Mouse (Mus musculus) liver, embryonic 14.5 days (tissue): ENCODE data around the gene Timeless. TPM values are rescaled to one million over a fixed set of nuclear protein-coding genes. Genes with fewer than 3 reads are reported as not detected.

Experiments used
- ATAC-seq: fragments of 200-750 bp; cut with Nextera tagmentation; 2 replicates; pipeline ENCODE4 v1.8.0; 2017; ENCODE audit warnings: moderate number of reproducible peaks, mild to moderate bottlenecking, moderate library complexity; ENCODE audit not compliant: insufficient read depth
- DNase-seq, 3 experiments: peaks; one replicate each; pipeline ENCODE4 v3.0.0-alpha.2; 2012 to 2013; ENCODE audit warnings: low read depth in 3 of 3, low spot score in 3 of 3
- H3K27ac ChIP-seq: fragments of 300-500 bp; sonication (generic); 2 replicates; pipeline ENCODE4 v1.5.1; 2014; ENCODE audit warnings: moderate library complexity, mild to moderate bottlenecking, control low read depth, inconsistent platforms
- H3K27me3 ChIP-seq: fragments of 300-500 bp; sonication (generic); 2 replicates; pipeline ENCODE4 v1.6.1; 2014; ENCODE audit warnings: mild to moderate bottlenecking, low read length, moderate library complexity; ENCODE audit not compliant: control insufficient read depth, insufficient read depth
- H3K36me3 ChIP-seq: fragments of 300-500 bp; sonication (generic); replicated peaks from 2 replicates; pipeline ENCODE4 v1.6.1; 2014; ENCODE audit warnings: low read depth; ENCODE audit not compliant: control insufficient read depth, insufficient read depth
- H3K4me1 ChIP-seq, 2 experiments: fragments of 200-500 bp in 1 of 2; fragments of 300-500 bp in 1 of 2; sonication (generic) in 1 of 2; replicated peaks; 2 replicates each; pipeline ENCODE4 v1.6.1; 2012 to 2014; ENCODE audit warnings: antibody characterized with exemption in 1 of 2, inconsistent platforms in 1 of 2, low read length in 1 of 2; ENCODE audit not compliant: control insufficient read depth in 2 of 2, insufficient read depth in 2 of 2
- H3K4me2 ChIP-seq: fragments of 300-500 bp; sonication (generic); 2 replicates; pipeline ENCODE4 v1.6.1; 2014; ENCODE audit warnings: low read depth, mild to moderate bottlenecking, control low read depth, moderate library complexity
- H3K4me3 ChIP-seq, 2 experiments: fragments of 200-500 bp in 1 of 2; fragments of 300-500 bp in 1 of 2; sonication (generic) in 1 of 2; 2 replicates each; pipeline ENCODE4 v1.5.1; 2012 to 2014; ENCODE audit warnings: low read depth in 2 of 2, low read length in 2 of 2, mild to moderate bottlenecking in 2 of 2, control low read depth in 1 of 2, inconsistent platforms in 1 of 2, moderate library complexity in 1 of 2; ENCODE audit not compliant: insufficient read depth in 1 of 2
- H3K9ac ChIP-seq: fragments of 300-500 bp; sonication (generic); replicated peaks from 2 replicates; pipeline ENCODE4 v1.6.1; 2014; ENCODE audit warnings: mild to moderate bottlenecking, control low read depth, moderate library complexity
- H3K9me3 ChIP-seq: fragments of 300-500 bp; sonication (generic); 2 replicates; pipeline ENCODE4 v1.6.1; 2016; ENCODE audit warnings: low read length, mixed read lengths; ENCODE audit not compliant: control insufficient read depth
- CTCF ChIP-seq: IDR thresholded peaks from 2 replicates; pipeline ENCODE4 v1.5.1; 2016; ENCODE audit warnings: antibody characterized with exemption, low read depth, control low read depth
- EP300 ChIP-seq: IDR thresholded peaks from 2 replicates; pipeline ENCODE4 v1.6.1; 2016; ENCODE audit warnings: antibody characterized with exemption, low read depth
- WGBS: fragments of 180-500 bp; shearing (Covaris S2); extraction: QIAGEN DNeasy Blood & Tissue Kit; methylation state at CpG from one replicate; pipeline ENCODE4 v1.1.7; 2014; ENCODE audit not compliant: insufficient replicate concordance; 5-methylcytosine and 5-hydroxymethylcytosine counted together
- polyA plus RNA-seq, 2 experiments: library from polyadenylated mRNA; depleted of rRNA in 1 of 2; stranded (reverse) in 1 of 2; unstranded in 1 of 2; fragments of >200 nt; fragmentation: Nextera tagmentation in 1 of 2; extraction: Ambion mirVana in 1 of 2; gene quantifications; 2 replicates each; pipeline versions ENCODE4 v1.2.1 to v1.2.3; 2012 to 2014

The Timeless gene
- polyA plus RNA-seq, 2 experiments = 12.9 to 23.4 TPM

DNA sequence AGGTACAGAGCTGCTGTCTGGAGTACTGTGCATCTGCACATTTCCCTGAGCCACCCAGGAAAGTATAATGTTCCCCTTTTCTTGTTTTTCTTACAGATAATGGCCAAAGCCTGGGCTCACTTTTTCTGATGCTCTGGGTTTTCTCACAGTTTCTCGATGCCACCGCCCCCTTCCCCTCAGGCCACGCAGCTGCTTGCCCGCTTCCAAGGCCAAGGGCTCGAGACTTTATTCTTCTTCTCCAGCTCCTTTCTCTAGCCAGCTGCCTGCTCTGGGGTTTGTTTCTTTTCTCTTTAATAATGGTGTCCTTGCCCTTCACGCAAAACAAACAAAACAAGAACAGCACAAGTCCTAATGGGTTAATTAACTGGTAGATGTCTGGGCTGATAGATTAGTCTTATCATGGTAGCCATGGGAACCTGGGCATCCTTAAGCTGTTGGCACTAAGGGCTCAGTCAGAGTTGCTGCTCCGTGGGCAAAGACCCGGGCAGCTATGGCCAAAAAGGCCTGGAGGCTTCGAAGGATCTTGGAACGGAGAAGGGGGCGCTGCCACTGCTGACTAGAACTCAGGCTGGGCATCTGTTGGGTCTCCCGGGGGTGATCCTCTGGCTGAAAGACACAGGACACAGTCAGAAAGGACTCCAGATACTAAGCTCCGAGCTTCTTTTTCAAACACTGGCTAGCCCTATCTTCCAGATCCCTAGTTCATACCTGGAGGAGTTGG is 64.7 kb downstream of the Timeless start:
- Histone ChIP-seq H3K4me3 (no peak overlapping the region), H3K9ac (no peak overlapping the region), H3K9me3 (no peaks in the 10 kb centered on the region), H3K27ac (no peak overlapping the region), H3K4me1 (no peaks in the 10 kb centered on the region; a peak in 1 of 4 replicates), H3K36me3 (0 out of 2 replicates have a peak, but pooled peaks cover 1% of the 10 kb centered on the region), H3K27me3 (no peaks in the 10 kb centered on the region), H3K4me2 (no peak overlapping the region)
- DNase-seq (no peak), ATAC-seq (no peak)
- 70% methylated on average over 13 of the region's 13 CpGs for WGBS
- TF ChIP-seq CTCF = no peak
- TF ChIP-seq EP300 = no peak

DNA sequence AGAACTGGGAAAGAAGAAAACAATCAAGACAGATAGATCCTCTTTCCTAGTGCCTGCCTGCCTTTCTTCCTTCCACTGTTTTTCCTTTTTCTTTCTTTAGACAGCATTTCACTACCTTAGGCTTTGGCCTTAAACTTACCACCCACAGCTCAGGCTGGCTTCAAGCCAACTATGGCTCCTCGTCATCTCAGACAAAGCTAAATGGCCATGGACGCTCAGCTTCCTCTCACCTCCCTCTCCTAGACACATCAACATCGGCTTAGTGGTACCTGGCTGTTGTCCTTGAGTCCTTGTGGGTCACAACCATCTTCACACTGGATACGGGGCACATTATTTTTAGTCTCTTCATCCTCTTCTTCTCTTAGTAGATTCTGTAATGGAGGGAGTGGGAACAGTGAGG is 65.4 kb downstream of the Timeless start:
- TF ChIP-seq EP300 = no peak
- no peak for TF ChIP-seq CTCF
- H3K4me3 ChIP-seq = no peak overlapping the region
- no peak overlapping the region for H3K9ac ChIP-seq
- no peaks in the 10 kb centered on the region for H3K36me3 ChIP-seq
- DNase-seq (no peak), ATAC-seq (no peak)
- H3K27me3 ChIP-seq = no peaks in the 10 kb centered on the region
- H3K27ac ChIP-seq = no peak overlapping the region
- no peaks in the 10 kb centered on the region for H3K9me3 ChIP-seq
- no peak overlapping the region for H3K4me2 ChIP-seq
- peaks cover under 1 to 1% of the 10 kb centered on the region in 2 experiments; a peak in 2 of 4 replicates for H3K4me1 ChIP-seq
- WGBS = 63% methylated on average over 4 of the region's 4 CpGs

DNA sequence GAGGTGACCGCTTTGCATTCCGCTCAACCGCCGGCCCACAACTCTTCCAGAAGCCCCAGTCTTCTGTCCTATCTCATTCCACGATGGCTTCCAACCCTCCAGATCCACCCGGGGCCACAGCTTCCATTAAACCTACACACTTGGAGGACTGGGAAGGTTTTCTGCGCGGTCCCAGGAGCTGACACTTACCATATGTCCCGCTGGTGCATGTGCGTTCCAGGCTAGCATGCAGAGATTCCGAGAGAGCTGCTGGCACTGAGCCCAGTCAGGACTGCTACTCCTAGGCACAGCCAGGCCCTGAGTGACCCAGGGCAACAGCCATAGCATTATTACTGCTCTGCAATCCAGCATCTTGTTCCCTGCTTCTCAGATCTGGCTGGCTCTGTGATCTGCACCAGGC is 65.8 kb downstream of the Timeless start:
- no peak for DNase-seq
- no peak overlapping the region for H3K4me3 ChIP-seq
- ATAC-seq = no peak
- peaks cover 4 to 5% of the 10 kb centered on the region in 2 experiments; a peak in 3 of 4 replicates for H3K4me1 ChIP-seq
- no peaks in the 10 kb centered on the region for H3K36me3 ChIP-seq
- H3K9ac ChIP-seq = no peak overlapping the region
- no peaks in the 10 kb centered on the region for H3K9me3 ChIP-seq
- TF ChIP-seq CTCF (no peak), EP300 (no peak)
- no peak overlapping the region for H3K27ac ChIP-seq
- no peaks in the 10 kb centered on the region for H3K27me3 ChIP-seq
- 80% methylated on average over 11 of the region's 11 CpGs for WGBS
- no peak overlapping the region for H3K4me2 ChIP-seq

DNA sequence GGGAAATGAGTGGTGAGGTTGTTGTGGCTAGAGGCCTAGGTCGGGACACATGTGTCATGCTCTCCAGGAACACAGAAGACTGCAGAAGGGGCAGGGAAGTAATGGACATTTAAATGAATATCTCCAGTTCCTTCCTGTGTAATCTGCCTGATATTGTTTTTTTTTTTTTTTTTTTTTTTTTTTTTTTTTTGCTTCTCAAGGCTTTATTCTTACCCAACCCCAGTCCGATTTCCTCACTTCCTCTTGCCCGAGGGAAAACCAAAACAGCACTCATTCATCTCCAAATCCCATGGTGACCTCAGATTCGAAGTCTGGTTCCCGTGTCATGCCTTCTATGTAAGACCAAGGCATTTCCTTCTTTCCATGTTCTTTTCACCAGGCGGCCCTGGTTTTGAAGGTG is 66.4 kb downstream of the Timeless start:
- TF ChIP-seq EP300 (no peak), CTCF (no peak)
- Histone ChIP-seq H3K9ac (no peak overlapping the region), H3K4me1 (peaks cover 4 to 5% of the 10 kb centered on the region in 2 experiments; a peak in 3 of 4 replicates), H3K9me3 (no peaks in the 10 kb centered on the region), H3K27me3 (no peaks in the 10 kb centered on the region), H3K4me3 (no peak overlapping the region), H3K4me2 (no peak overlapping the region), H3K27ac (no peak overlapping the region), H3K36me3 (no peaks in the 10 kb centered on the region)
- no peak for DNase-seq
- ATAC-seq = no peak
- 37% methylated on average over 6 of the region's 6 CpGs for WGBS

DNA sequence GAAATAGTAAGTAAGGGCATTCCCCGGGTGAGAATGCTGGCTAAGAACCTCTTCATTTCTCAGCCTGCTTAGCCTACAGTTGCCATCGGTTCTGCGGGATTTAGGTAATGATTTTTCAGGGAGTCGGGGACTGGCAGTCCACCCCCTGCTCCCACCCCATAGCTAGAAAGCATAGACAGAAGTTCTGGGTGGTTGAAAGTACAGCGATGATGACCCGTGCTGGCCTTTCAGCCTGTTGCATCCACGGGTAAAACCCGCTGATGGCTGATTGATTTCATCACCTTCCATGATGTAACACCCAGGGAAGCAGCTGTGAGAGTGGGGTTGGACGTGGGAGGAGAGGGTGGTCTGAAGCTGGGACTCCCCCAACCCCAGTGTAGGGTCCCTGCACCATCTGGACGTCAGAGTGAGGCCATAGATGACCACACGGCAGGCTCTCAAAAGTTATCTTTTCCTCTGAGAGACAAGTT is 66.9 kb downstream of the Timeless start, which contains the start of gene Il23a:
Gene Il23a (minus strand): TSS at position 51 of the 470 bp plus-strand sequence.
- Histone ChIP-seq H3K27me3 (no peaks in the 10 kb centered on the region), H3K9me3 (no peaks in the 10 kb centered on the region), H3K4me1 (peaks cover 4 to 7% of the 10 kb centered on the region in 2 experiments; a peak in 3 of 4 replicates), H3K36me3 (no peaks in the 10 kb centered on the region), H3K4me2 (no peak within 1 kb of the TSS), H3K4me3 (no peak within 1 kb of the TSS), H3K27ac (no peak within 1 kb of the TSS), H3K9ac (no peak within 1 kb of the TSS)
- no peak for TF ChIP-seq EP300
- TF ChIP-seq CTCF = no peak
- DNase-seq = no peak
- ATAC-seq = no peak
- 62% methylated on average over 11 of the region's 11 CpGs for WGBS
